8 mouse cellular contexts compared by ENCODE assay signal in the genomic region with DNA sequence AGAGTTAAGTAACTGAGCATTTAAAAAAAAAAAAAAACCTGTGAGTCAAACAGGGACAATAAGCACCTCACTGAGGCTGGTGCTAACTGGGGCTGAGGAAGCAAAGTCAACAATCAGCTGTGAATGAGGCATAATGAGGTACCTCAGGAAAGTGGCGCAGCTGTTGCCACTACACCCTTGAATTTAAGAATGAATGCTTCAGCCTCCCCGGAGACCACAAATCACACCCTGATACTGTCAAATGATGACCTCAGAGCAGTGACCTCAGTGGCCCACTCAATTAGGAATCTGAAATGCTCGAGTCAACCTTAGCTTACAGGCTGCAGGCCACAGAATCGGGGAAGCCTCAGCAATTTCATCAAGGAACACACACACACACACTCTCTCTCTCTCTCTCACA. TPM values are rescaled to one million over a fixed set of nuclear protein-coding genes. Genes with fewer than 3 reads are reported as not detected.
A peak's percentile ranks its signal among the peaks of the same experiment; 100 is the strongest.
DNase-seq lines count a peak whose midpoint lies in the region; ATAC-seq and TF ChIP-seq lines count a peak whose summit lies in the region.

No protein-coding gene starts in this region.

- no peak for DNase-seq in left cerebral cortex, adult 2 months (ENCODE audit: extremely low spot score in 1 of 2, low spot score in 2 of 2)
- DNase-seq in left cerebral cortex, postnatal 10 days (ENCODE audit: extremely low spot score in 1 of 2, low spot score in 2 of 2) = no peak
- peak; percentile 63 for DNase-seq in embryonic facial prominence, embryonic 14.5 days (ENCODE audit: low spot score)
- DNase-seq in thymus, postnatal 10 days (ENCODE audit: low spot score in 2 of 2) = no peak
- no peak for DNase-seq in c-Kit-positive CD71-positive TER-119-positive erythroid progenitor cells, embryonic 14.5 days (ENCODE audit: low spot score)

- peak overlapping the region; percentile 28 for H3K4me3 ChIP-seq in left cerebral cortex, adult 2 months
- peak overlapping the region; percentile 70 for H3K4me3 ChIP-seq in embryonic facial prominence, embryonic 14.5 days (ENCODE audit: low read depth, low read length)
- peak overlapping the region; percentile 85 for H3K4me3 ChIP-seq in hindbrain, embryonic 16.5 days (ENCODE audit: low read length)
- H3K4me3 ChIP-seq in lung, embryonic 16.5 days (ENCODE audit: low read length) = no peak overlapping the region
- H3K4me3 ChIP-seq in small intestine, adult 2 months (ENCODE audit: low read depth, low read length) = no peak overlapping the region

- no peaks in the 10 kb centered on the region for H3K27me3 ChIP-seq in embryonic facial prominence, embryonic 14.5 days (replicated peaks; ENCODE audit: control insufficient read depth, insufficient read depth, low read length)
- no peaks in the 10 kb centered on the region for H3K27me3 ChIP-seq in hindbrain, embryonic 16.5 days (replicated peaks; ENCODE audit: control insufficient read depth, insufficient read depth, low read length)
- no peaks in the 10 kb centered on the region for H3K27me3 ChIP-seq in lung, embryonic 16.5 days (ENCODE audit: control insufficient read depth, insufficient read depth, low read depth, low read length)
- no peaks in the 10 kb centered on the region for H3K27me3 ChIP-seq in small intestine, adult 2 months (ENCODE audit: control insufficient read depth, insufficient read depth, low read length)

- WGBS in embryonic facial prominence, embryonic 14.5 days = 22% methylated on average over 4 of the region's 4 CpGs
- WGBS in hindbrain, embryonic 16.5 days = 3% methylated on average over 4 of the region's 4 CpGs
- WGBS in lung, embryonic 16.5 days = 33% methylated on average over 4 of the region's 4 CpGs
- WGBS in small intestine, adult 2 months = 42% methylated on average over 4 of the region's 4 CpGs

- H3K4me1 ChIP-seq in embryonic facial prominence, embryonic 14.5 days (ENCODE audit: control insufficient read depth, insufficient read depth, low read length) = peaks cover 21% of the 10 kb centered on the region
- peaks cover 29% of the 10 kb centered on the region for H3K4me1 ChIP-seq in hindbrain, embryonic 16.5 days (ENCODE audit: control insufficient read depth, insufficient read depth, low read depth, low read length)
- H3K4me1 ChIP-seq in lung, embryonic 16.5 days (replicated peaks; ENCODE audit: control insufficient read depth, insufficient read depth, low read length) = peaks cover 7% of the 10 kb centered on the region; the same call in 1 of the 2 replicates
- no peaks in the 10 kb centered on the region for H3K4me1 ChIP-seq in small intestine, adult 2 months (ENCODE audit: control insufficient read depth, insufficient read depth, insufficient read length, low read length)

- no peak for TF ChIP-seq CTCF in left cerebral cortex, adult 2 months (IDR thresholded peaks at IDR 0.05)
- no peak for TF ChIP-seq CTCF in small intestine, adult 2 months (IDR thresholded peaks at IDR 0.05; ENCODE audit: extremely low read depth, insufficient read length, insufficient replicate concordance, low read depth, low read length)

- intact Hi-C loops in left cerebral cortex, adult 2 months (cut with DNase I) = loop anchor here (2.0 to 10.0 kb wide), 3 partner anchors 129 to 247 kb away; no protein-coding TSS in a partner anchor
- intact Hi-C loops in left cerebral cortex, postnatal 10 days (cut with DNase I) = loop anchor here (2.0 to 10.0 kb wide), 3 partner anchors 421 to 721 kb away; no protein-coding TSS in a partner anchor

- peak overlapping the region; percentile 77 for H3K4me2 ChIP-seq in embryonic facial prominence, embryonic 14.5 days (ENCODE audit: low read depth, low read length)
- peak overlapping the region; percentile 78 for H3K4me2 ChIP-seq in hindbrain, embryonic 16.5 days (ENCODE audit: low read length)
- peak overlapping the region; percentile 83 for H3K4me2 ChIP-seq in lung, embryonic 16.5 days (ENCODE audit: low read depth, low read length)

- peak overlapping the region; percentile 61 for H3K27ac ChIP-seq in left cerebral cortex, adult 2 months
- H3K27ac ChIP-seq in embryonic facial prominence, embryonic 14.5 days (replicated peaks; ENCODE audit: low read depth, low read length) = no peak overlapping the region
- H3K27ac ChIP-seq in hindbrain, embryonic 16.5 days (ENCODE audit: low read depth, low read length) = peak overlapping the region; percentile 99
- no peak overlapping the region for H3K27ac ChIP-seq in lung, embryonic 16.5 days (ENCODE audit: low read length)
- H3K27ac ChIP-seq in small intestine, adult 2 months (ENCODE audit: insufficient read depth, low read depth, low read length) = peak overlapping the region; percentile 32; the same call in 1 of the 2 replicates

- no peak for TF ChIP-seq POLR2A in small intestine, adult 2 months (IDR thresholded peaks at IDR 0.05; ENCODE audit: low read depth, low read length)

- peak overlapping the region; percentile 41; the same call in 1 of the 2 replicates for H3K9ac ChIP-seq in embryonic facial prominence, embryonic 14.5 days (ENCODE audit: low read depth, low read length)
- peak overlapping the region; percentile 13 for H3K9ac ChIP-seq in hindbrain, embryonic 16.5 days (ENCODE audit: low read depth, low read length)
- H3K9ac ChIP-seq in lung, embryonic 16.5 days (ENCODE audit: low read length) = no peak overlapping the region

- H3K9me3 ChIP-seq in embryonic facial prominence, embryonic 14.5 days (ENCODE audit: control insufficient read depth, low read length) = no peaks in the 10 kb centered on the region
- no peaks in the 10 kb centered on the region for H3K9me3 ChIP-seq in hindbrain, embryonic 16.5 days (ENCODE audit: control insufficient read depth, low read length)
- no peaks in the 10 kb centered on the region for H3K9me3 ChIP-seq in lung, embryonic 16.5 days (ENCODE audit: control insufficient read depth, low read length)

- peaks cover 29% of the 10 kb centered on the region for H3K36me3 ChIP-seq in embryonic facial prominence, embryonic 14.5 days (ENCODE audit: control insufficient read depth, insufficient read depth, low read length)
- H3K36me3 ChIP-seq in hindbrain, embryonic 16.5 days (ENCODE audit: control insufficient read depth, insufficient read depth, low read length) = peaks cover 15% of the 10 kb centered on the region
- H3K36me3 ChIP-seq in lung, embryonic 16.5 days (ENCODE audit: control insufficient read depth, insufficient read depth, low read length) = no peaks in the 10 kb centered on the region
- H3K36me3 ChIP-seq in small intestine, adult 2 months (ENCODE audit: control insufficient read depth, insufficient read depth, low read length) = no peaks in the 10 kb centered on the region

- ATAC-seq in embryonic facial prominence, embryonic 14.5 days (ENCODE audit: low read depth) = no peak
- no peak for ATAC-seq in hindbrain, embryonic 16.5 days
- no peak for ATAC-seq in lung, embryonic 16.5 days (ENCODE audit: low read depth)

RNA-seq across cellular contexts. Expression of gene Trib2, which starts 5.0 kb away (rescaled TPM):
- total RNA-seq in left cerebral cortex, adult 2 months (2021) = 10 to 100 TPM; 43.0 to 49.3 TPM
- total RNA-seq in left cerebral cortex, postnatal 10 days (2021) = 10 to 100 TPM; 73.8 to 79.8 TPM
- polyA plus RNA-seq in embryonic facial prominence, embryonic 14.5 days (2014; fragmentation: Nextera tagmentation; extraction: Ambion mirVana) = 62.0 and 67.3 TPM in 2 replicates
- 124 and 142 TPM in 2 replicates for polyA plus RNA-seq in hindbrain, embryonic 16.5 days (2015; fragmentation: Nextera tagmentation; extraction: Ambion mirVana)
- 25.1 TPM in 2 replicates for polyA plus RNA-seq in lung, embryonic 16.5 days (2015; fragmentation: Nextera tagmentation; extraction: Ambion mirVana)
- polyA plus RNA-seq in small intestine, adult 2 months (2012; rRNA removed) = 1.2 and 2.5 TPM in 2 replicates

Comparison
In these comparisons a context has a peak if more than half of its experiments do, and no peak if none do; other contexts are left out.
1. H3K27ac ChIP-seq: peak in left cerebral cortex, adult 2 months (single experiment), hindbrain, embryonic 16.5 days (single experiment) and small intestine, adult 2 months (single experiment); none in embryonic facial prominence, embryonic 14.5 days (single experiment) and lung, embryonic 16.5 days (single experiment).
2. H3K4me3 ChIP-seq: peak in left cerebral cortex, adult 2 months (single experiment), embryonic facial prominence, embryonic 14.5 days (single experiment) and hindbrain, embryonic 16.5 days (single experiment); none in lung, embryonic 16.5 days (single experiment) and small intestine, adult 2 months (single experiment).
3. Peak in every context shown above with its lines, with median percentiles within 50 percentile points of each other: H3K4me2 ChIP-seq.